Mouse (Mus musculus): ENCODE data around the gene Fbxw5.

Gene Fbxw5

DNA sequence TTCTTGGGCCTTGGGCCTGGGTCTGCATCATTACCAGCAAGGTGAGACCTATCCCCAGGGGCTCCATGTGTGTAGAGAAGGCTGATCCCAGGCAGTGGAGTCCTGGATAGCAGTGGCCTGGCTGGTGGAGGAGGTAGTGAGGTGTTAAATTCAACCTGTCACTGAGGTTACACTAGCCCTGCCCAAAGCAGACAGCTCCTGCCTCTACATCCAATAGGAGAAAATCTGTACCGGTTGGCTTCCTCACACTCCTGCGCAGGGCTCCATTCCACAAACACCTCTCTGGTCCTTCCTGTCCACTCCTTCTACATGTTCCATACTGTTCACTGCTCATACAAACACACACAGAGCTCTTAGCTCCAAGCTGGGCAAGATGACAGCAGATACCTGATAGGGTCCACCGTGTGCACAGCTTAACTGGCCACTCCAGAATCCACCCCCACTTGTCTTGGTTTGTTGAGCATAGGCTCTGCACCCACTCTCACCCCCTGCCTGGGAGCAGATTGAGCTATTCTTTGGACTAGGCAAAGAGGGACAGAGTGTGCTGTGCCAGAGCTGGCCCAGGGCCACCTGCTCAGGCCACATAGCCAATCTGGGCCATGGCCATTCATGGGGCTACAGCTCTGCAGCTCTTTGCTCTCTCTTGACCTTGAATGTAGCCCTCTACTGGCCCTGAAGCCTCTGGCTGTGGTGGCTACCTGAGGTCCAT, 22.4 kb upstream of the Fbxw5 start:
- no peak for DNase-seq (ENCODE audit: low read depth)

GRCm38 (mm10) chr2:25479551-25480311, 20.8 kb upstream of the Fbxw5 start:
- DNase-seq (ENCODE audit: low read depth) = no peak

DNA sequence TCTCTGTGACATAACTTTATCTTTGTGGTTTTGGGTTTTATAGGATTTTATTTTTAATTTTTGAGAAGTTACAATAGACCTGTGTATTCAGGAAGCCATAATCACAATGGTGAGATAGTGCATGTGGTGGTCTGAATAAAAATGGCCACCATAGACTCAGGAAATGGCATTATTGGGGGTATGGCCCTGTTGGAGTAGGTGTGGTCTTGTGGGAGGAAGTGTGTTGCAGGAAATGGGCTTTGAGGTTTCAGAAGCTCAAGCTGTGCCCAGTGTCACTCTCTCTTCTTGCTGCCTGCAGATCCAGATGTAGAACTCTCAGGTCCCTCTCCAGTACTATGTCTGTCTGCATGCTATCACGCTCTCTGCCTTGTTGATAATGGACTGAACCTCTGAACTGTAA, 20.0 kb upstream of the Fbxw5 start:
- DNase-seq (ENCODE audit: low read depth) = no peak

DNA sequence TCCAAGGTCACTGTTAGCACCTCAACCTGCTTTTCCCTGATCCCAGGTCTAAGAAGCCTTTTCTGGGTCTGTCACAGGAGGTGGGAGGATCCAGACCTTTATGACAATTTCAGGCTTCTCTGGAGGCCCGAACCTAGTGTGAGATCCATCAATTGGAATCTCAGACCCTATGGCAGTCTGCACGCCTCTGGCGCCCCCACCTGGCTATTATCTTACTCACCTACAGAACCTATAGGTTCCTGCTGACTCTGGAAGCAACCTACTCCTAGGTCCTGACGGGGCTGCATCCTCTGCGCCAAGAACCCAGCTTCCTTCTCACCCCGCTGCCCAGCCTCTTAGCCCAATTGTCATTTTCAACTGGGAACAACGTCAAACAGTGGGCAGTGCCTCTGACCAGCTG, 17.6 kb upstream of the Fbxw5 start:
- DNase-seq (ENCODE audit: low read depth) = no peak

GRCm38 (mm10) chr2:25484901-25485647, 15.5 kb upstream of the Fbxw5 start:
- no peak for DNase-seq (ENCODE audit: low read depth)

GRCm38 (mm10) chr2:25487965-25488670, 12.4 kb upstream of the Fbxw5 start:
- no peak for DNase-seq (ENCODE audit: low read depth)

- no peak for DNase-seq (ENCODE audit: low read depth)
Measured at GRCm38 (mm10) chr2:25488671-25489068, 11.9 kb upstream of the Fbxw5 start.

DNA sequence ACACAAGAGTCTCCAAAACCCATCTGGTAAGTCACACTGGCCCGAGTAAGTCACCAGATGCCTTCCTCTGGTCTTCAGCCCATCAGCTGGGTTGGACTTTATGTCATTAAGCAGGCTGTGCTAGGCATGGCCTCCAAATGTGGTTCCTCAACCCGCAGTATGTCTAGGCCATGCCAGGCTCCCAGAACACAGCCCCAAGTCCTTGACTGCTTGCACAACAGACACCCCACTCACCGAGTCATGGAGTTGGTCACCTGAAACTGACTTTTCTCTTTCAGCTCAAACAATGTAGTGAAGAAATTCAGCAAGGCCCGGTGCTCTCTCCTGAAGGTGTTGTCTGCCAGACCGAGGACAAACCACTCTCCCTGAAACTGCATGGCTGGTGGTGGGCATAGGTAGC, 7.6 kb upstream of the Fbxw5 start:
- no peak for DNase-seq (ENCODE audit: low read depth)

- DNase-seq (ENCODE audit: low read depth) = no peak
Measured at GRCm38 (mm10) chr2:25493476-25493961, 7.0 kb upstream of the Fbxw5 start, which contains the start of gene Lcn12. Lcn12 (minus strand) TSS chr2:25493911.

- DNase-seq (ENCODE audit: low read depth) = no peak
Measured at GRCm38 (mm10) chr2:25496462-25496861, 4.1 kb upstream of the Fbxw5 start.

GRCm38 (mm10) chr2:25497846-25498575, 2.5 kb upstream of the Fbxw5 start:
- no peak for DNase-seq (ENCODE audit: low read depth)

GRCm38 (mm10) chr2:25498622-25499478, 1.7 kb upstream of the Fbxw5 start:
- DNase-seq (ENCODE audit: low read depth) = no peak

DNA sequence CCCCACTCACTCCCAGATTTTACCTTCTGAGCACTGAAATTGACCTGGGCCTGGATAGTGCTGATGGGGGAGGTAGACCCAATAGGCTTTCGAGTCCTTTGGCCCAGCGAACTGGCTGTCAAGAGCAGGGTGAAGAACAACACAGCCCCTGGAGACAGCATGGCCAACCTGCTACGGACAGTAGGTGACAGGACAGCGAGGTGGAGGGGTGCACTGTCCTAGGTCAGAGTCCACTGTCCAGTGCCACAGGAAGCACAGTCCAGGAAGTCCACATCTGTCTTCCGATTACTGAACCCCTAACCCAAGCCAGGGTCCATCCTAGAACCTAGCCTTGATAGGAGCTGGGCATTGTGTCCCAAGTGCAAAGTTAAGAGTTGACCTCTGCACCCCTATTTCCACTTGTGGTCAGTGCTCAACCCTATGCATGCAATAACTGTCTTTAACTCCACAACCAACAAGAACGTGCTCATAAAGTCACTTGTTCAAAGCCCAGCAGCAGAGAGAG, 427 bp upstream of the Fbxw5 start:
- DNase-seq (ENCODE audit: low read depth) = no peak

GRCm38 (mm10) chr2:25501593-25502486, 1.3 kb downstream of the Fbxw5 start, which contains the start of gene C8g:
C8g (minus strand) TSS chr2:25501719.
- DNase-seq (ENCODE audit: low read depth) = no peak

DNA sequence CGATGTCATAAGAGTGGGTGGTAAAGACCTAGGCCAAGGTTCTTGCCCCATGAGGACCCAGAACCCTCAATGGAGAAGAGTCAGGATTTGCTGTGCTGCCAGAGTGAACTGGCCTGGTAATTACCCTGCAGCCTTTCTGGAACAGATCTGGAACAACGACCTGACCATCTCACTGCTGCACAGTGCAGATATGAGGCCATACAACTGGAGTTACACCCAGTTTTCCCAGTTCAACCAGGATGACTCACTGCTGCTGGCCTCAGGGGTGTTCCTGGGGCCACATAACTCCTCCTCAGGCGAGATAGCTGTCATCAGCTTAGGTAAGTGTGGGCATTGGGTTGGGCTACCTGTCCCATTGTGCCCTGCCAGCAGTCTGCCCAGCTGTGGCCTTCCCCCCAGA, 2.2 kb downstream of the Fbxw5 start:
- DNase-seq (ENCODE audit: low read depth) = peak; percentile 36

- no peak for DNase-seq (ENCODE audit: low read depth)
Measured at GRCm38 (mm10) chr2:25504538-25504937, 4.0 kb downstream of the Fbxw5 start.

DNA sequence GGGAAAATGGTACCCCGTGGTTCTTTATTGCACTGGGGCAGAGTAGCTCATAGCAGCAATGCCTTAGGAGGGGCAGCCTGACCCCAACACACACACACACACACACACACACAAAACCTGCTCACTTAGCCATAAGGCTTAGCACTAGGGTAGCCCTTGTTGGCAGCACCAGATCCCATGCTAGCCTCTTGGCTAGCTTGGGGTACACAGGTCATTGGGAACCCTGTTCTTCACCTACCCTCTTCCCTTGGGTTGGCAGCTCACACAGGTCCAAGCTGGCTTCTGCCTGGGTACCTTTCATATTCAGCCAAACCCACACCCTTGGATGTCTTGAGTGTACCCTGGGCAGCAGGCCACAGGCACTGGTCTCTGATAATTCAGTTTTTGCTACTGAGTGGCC, 4.5 kb downstream of the Fbxw5 start:
- no peak for DNase-seq (ENCODE audit: low read depth)

DNA sequence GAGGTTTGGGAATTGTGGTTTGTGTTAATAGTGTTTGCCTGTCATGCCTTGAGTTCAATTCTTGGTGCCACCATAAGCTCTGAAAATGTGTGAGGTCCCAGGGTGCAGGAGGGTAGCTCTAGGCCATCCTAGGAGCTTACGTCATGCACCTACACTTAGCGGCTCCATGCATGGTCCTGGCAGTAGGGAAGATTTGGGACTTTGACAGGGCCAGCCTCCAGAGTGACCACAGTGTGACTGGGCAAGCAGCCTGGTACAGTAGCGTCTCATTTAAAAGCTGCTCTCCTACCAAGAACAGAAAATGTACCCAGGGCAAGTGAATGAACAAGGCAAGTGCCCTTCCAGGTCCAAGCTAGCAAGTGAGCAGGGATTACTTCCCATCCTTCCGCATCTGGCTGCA, 5.3 kb downstream of the Fbxw5 start:
- DNase-seq (ENCODE audit: low read depth) = no peak

GRCm38 (mm10) chr2:25506964-25507363, 6.4 kb downstream of the Fbxw5 start:
- DNase-seq (ENCODE audit: low read depth) = peak; percentile 31

All from c-Kit-positive CD71-negative TER-119-negative erythroid progenitor cells, embryonic 14.5 days (primary cell).